Mouse (Mus musculus) heart, adult 18-20 months (tissue): ENCODE data around the gene Dtl. TPM values are rescaled to one million over a fixed set of nuclear protein-coding genes. Genes with fewer than 3 reads are reported as not detected.
A peak's percentile ranks its signal among the peaks of the same experiment; 100 is the strongest.

ENCODE experiments used
- DNase-seq, 2 experiments: peaks; one replicate each; pipeline ENCODE4 v3.0.0; 2021 to 2022; ENCODE audit warnings: mixed read lengths in 1 of 2
- total RNA-seq, 2 experiments: library from RNA; stranded (reverse); gene quantifications; 2 replicates each; pipeline ENCODE4 v1.2.3; 2021

Dtl gene
- total RNA-seq, 2 experiments from 2014 or later = 0.12 to 0.15 TPM

- DNase-seq = no peak
Measured at GRCm38 (mm10) chr1:191579524-191579923, 4.2 kb upstream of the Dtl start.

- peak in 1 of 2 experiments; percentile 22 for DNase-seq
Measured at GRCm38 (mm10) chr1:191574871-191575457, 380 bp downstream of the Dtl start.

- DNase-seq = no peak
Measured at GRCm38 (mm10) chr1:191573906-191574639, 1.3 kb downstream of the Dtl start.

- DNase-seq = no peak
Measured at GRCm38 (mm10) chr1:191570415-191570814, 4.9 kb downstream of the Dtl start.

- no peak for DNase-seq
Measured at GRCm38 (mm10) chr1:191569625-191570024, 5.7 kb downstream of the Dtl start.

- peak; percentile 26 to 56 for DNase-seq
Measured at GRCm38 (mm10) chr1:191567859-191568258, 7.5 kb downstream of the Dtl start.

GRCm38 (mm10) chr1:191562823-191563365 lies 12.4 kb downstream of the Dtl start:
- DNase-seq = peak; percentile 50 to 72

GRCm38 (mm10) chr1:191559779-191560178 lies 15.6 kb downstream of the Dtl start:
- peak in 1 of 2 experiments; percentile 22 for DNase-seq

GRCm38 (mm10) chr1:191557109-191557508 lies 18.2 kb downstream of the Dtl start:
- DNase-seq = peak; percentile 15 to 48

- DNase-seq = peak; percentile 29 to 47
Measured at GRCm38 (mm10) chr1:191550786-191551185, 24.6 kb downstream of the Dtl start.

- DNase-seq = no peak
Measured at GRCm38 (mm10) chr1:191543747-191544146, 31.6 kb downstream of the Dtl start.

- DNase-seq = no peak
Measured at GRCm38 (mm10) chr1:191541619-191542018, 33.7 kb downstream of the Dtl start.

- no peak for DNase-seq
Measured at GRCm38 (mm10) chr1:191541014-191541413, 34.3 kb downstream of the Dtl start.

GRCm38 (mm10) chr1:191540300-191540699 lies 35.0 kb downstream of the Dtl start:
- DNase-seq = no peak

GRCm38 (mm10) chr1:191534896-191535295 lies 40.4 kb downstream of the Dtl start:
- DNase-seq = peak; percentile 30 to 61

GRCm38 (mm10) chr1:191531023-191531422 lies 44.3 kb downstream of the Dtl start:
- DNase-seq = no peak

GRCm38 (mm10) chr1:191529406-191529805 lies 45.9 kb downstream of the Dtl start:
- DNase-seq = peak; percentile 41 to 66

- DNase-seq = peak; percentile 66 to 71
Measured at GRCm38 (mm10) chr1:191527921-191528612, 47.3 kb downstream of the Dtl start.

GRCm38 (mm10) chr1:191527089-191527488 lies 48.3 kb downstream of the Dtl start:
- no peak for DNase-seq

- DNase-seq = no peak
Measured at GRCm38 (mm10) chr1:191521395-191521794, 53.9 kb downstream of the Dtl start.

GRCm38 (mm10) chr1:191520669-191521068 lies 54.7 kb downstream of the Dtl start:
- peak; percentile 36 to 52 for DNase-seq

- no peak for DNase-seq
Measured at GRCm38 (mm10) chr1:191520194-191520593, 55.1 kb downstream of the Dtl start.
